Mouse (Mus musculus) MEL (cell line): ENCODE data around the gene Mfsd14b.

ENCODE experiments used
- CTCF ChIP-seq, 3 experiments: IDR thresholded peaks in 2 of 3; conservative IDR thresholded peaks in 1 of 3; 2 replicates each; pipeline ENCODE4 v1.5.1; 2011 to 2012; ENCODE audit warnings: low read length in 3 of 3, low read depth in 2 of 3, mild to moderate bottlenecking in 2 of 3, improper control_type of control experiment in 1 of 3, inconsistent platforms in 1 of 3, mixed read lengths in 1 of 3, moderate library complexity in 1 of 3; ENCODE audit not compliant: control insufficient read depth in 1 of 3, insufficient read depth in 1 of 3, poor library complexity in 1 of 3, severe bottlenecking in 1 of 3
- TAL1 ChIP-seq: IDR thresholded peaks from 2 replicates; pipeline ENCODE4 v1.6.1; 2012; ENCODE audit warnings: mild to moderate bottlenecking, inconsistent platforms, low read length, moderate library complexity, mixed read lengths

DNA sequence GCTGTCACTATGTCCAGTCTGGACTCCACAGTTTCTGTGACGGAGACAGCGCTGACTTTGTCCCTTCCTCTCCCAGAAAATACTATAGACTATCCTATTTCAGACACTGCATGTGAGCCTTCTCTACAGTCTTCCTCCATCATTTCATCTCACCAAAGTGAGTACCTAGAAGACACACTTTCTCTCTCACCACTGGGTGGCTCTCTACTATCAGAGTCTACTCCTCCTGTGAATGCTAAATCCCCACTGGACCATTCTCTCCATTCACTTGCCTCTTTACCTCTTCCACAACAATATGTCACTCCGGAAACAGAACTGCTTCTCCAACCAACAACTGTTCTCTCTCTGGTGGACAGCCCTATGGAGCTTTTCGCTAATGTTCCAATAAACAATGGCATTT, 77.7 kb downstream of the Mfsd14b start:
- no peak for TF ChIP-seq TAL1
- TF ChIP-seq CTCF (IDR thresholded peaks at IDR 0.05 in 2 of 3, conservative IDR thresholded peaks at IDR 0.05 in 1 of 3; ENCODE audit: control insufficient read depth in 1 of 3, insufficient read depth in 1 of 3, low read depth in 2 of 3, low read length in 3 of 3, poor library complexity in 1 of 3, severe bottlenecking in 1 of 3) = peak in 1 of 3 experiments; percentile 64; a peak in 2 of 6 replicates
